Mouse (Mus musculus): ENCODE data around the gene Rln3. TPM values are rescaled to one million over a fixed set of nuclear protein-coding genes. Genes with fewer than 3 reads are reported as not detected.

Gene Rln3
- polyA plus RNA-seq, 1 experiment from 2014 or later = 0.48 TPM

- no peaks in the 10 kb centered on the region for H3K27me3 ChIP-seq (ENCODE audit: control insufficient read depth, insufficient read depth, low read length)
- no peak for DNase-seq (ENCODE audit: low spot score)
- H3K4me3 ChIP-seq (ENCODE audit: low read depth, low read length) = no peak overlapping the region
- H3K9me3 ChIP-seq (ENCODE audit: control insufficient read depth, low read length) = no peaks in the 10 kb centered on the region
- 0 out of 2 replicates have a peak, but pooled peaks cover 2% of the 10 kb centered on the region for H3K36me3 ChIP-seq (ENCODE audit: control insufficient read depth, insufficient read depth, low read length)
- WGBS = 75% methylated on average over 3 of the region's 3 CpGs
- H3K4me1 ChIP-seq (replicated peaks; ENCODE audit: control insufficient read depth, insufficient read depth, low read length) = peaks cover 4% of the 10 kb centered on the region; the same call in 1 of the 2 replicates
- H3K9ac ChIP-seq (ENCODE audit: low read depth, low read length) = peak overlapping the region; percentile 27
- no peak overlapping the region for H3K27ac ChIP-seq (ENCODE audit: low read depth, low read length)
- ATAC-seq (ENCODE audit: low FRiP score) = no peak
- H3K4me2 ChIP-seq (replicated peaks; ENCODE audit: low read depth, low read length) = no peak overlapping the region
Observed at GRCm38 (mm10) chr8:84076849-84077248, 32.0 kb upstream of the Rln3 start.

GRCm38 (mm10) chr8:84076412-84076811, 31.6 kb upstream of the Rln3 start:
- H3K4me1 ChIP-seq (replicated peaks; ENCODE audit: control insufficient read depth, insufficient read depth, low read length) = peaks cover 4% of the 10 kb centered on the region; the same call in 1 of the 2 replicates
- H3K27ac ChIP-seq (ENCODE audit: low read depth, low read length) = no peak overlapping the region
- H3K9ac ChIP-seq (ENCODE audit: low read depth, low read length) = no peak overlapping the region; the same call in 1 of the 2 replicates
- H3K27me3 ChIP-seq (ENCODE audit: control insufficient read depth, insufficient read depth, low read length) = no peaks in the 10 kb centered on the region
- no peaks in the 10 kb centered on the region for H3K9me3 ChIP-seq (ENCODE audit: control insufficient read depth, low read length)
- H3K36me3 ChIP-seq (ENCODE audit: control insufficient read depth, insufficient read depth, low read length) = 0 out of 2 replicates have a peak, but pooled peaks cover 2% of the 10 kb centered on the region
- H3K4me3 ChIP-seq (ENCODE audit: low read depth, low read length) = no peak overlapping the region
- DNase-seq (ENCODE audit: low spot score) = no peak
- no peak overlapping the region for H3K4me2 ChIP-seq (replicated peaks; ENCODE audit: low read depth, low read length)
- WGBS = 93% methylated on average over 1 of the region's 1 CpGs
- ATAC-seq (ENCODE audit: low FRiP score) = no peak

- Histone ChIP-seq H3K4me1 (replicated peaks; ENCODE audit: control insufficient read depth, insufficient read depth, low read length) (peaks cover 9% of the 10 kb centered on the region; the same call in 1 of the 2 replicates), H3K9ac (ENCODE audit: low read depth, low read length) (no peak overlapping the region), H3K36me3 (ENCODE audit: control insufficient read depth, insufficient read depth, low read length) (no peaks in the 10 kb centered on the region), H3K4me2 (replicated peaks; ENCODE audit: low read depth, low read length) (no peak overlapping the region), H3K4me3 (ENCODE audit: low read depth, low read length) (no peak overlapping the region), H3K27me3 (ENCODE audit: control insufficient read depth, insufficient read depth, low read length) (no peaks in the 10 kb centered on the region), H3K9me3 (ENCODE audit: control insufficient read depth, low read length) (no peaks in the 10 kb centered on the region), H3K27ac (ENCODE audit: low read depth, low read length) (0 out of 2 replicates have a peak overlapping the region, but pooled peaks have one; percentile 7)
- DNase-seq (ENCODE audit: low spot score) (no peak), ATAC-seq (ENCODE audit: low FRiP score) (no peak)
- 38% methylated on average over 9 of the region's 10 CpGs for WGBS
Observed at GRCm38 (mm10) chr8:84073230-84073976, 28.6 kb upstream of the Rln3 start.

- WGBS = 91% methylated on average over 10 of the region's 10 CpGs
- H3K4me2 ChIP-seq (replicated peaks; ENCODE audit: low read depth, low read length) = no peak overlapping the region
- H3K36me3 ChIP-seq (ENCODE audit: control insufficient read depth, insufficient read depth, low read length) = no peaks in the 10 kb centered on the region
- no peak overlapping the region for H3K27ac ChIP-seq (ENCODE audit: low read depth, low read length)
- H3K4me3 ChIP-seq (ENCODE audit: low read depth, low read length) = no peak overlapping the region
- no peak for DNase-seq (ENCODE audit: low spot score)
- no peaks in the 10 kb centered on the region for H3K27me3 ChIP-seq (ENCODE audit: control insufficient read depth, insufficient read depth, low read length)
- no peaks in the 10 kb centered on the region for H3K9me3 ChIP-seq (ENCODE audit: control insufficient read depth, low read length)
- ATAC-seq (ENCODE audit: low FRiP score) = no peak
- no peak overlapping the region for H3K9ac ChIP-seq (ENCODE audit: low read depth, low read length)
- peaks cover 13% of the 10 kb centered on the region; the same call in 1 of the 2 replicates for H3K4me1 ChIP-seq (replicated peaks; ENCODE audit: control insufficient read depth, insufficient read depth, low read length)
Observed at GRCm38 (mm10) chr8:84072321-84072720, 27.5 kb upstream of the Rln3 start.

DNA sequence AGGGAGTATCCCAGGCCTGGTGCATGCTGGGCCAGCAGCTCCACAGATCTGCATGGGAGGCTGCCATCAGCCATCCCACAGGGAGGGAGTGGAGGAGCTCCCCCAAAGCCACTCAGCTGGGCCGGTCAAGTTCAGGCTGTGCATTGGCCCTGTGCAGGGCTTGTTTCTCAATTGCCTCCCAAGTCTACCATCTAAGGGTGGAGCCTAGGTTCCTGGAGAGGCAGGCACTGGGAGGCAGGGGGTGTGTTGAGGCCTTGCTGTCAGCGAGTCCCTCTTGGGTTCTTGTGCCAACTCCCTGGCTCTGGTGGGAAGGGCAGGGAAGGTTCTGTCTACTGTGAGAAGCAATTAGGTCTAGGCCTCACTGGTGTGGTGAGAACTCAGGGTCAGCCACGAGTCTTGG, 27.1 kb upstream of the Rln3 start:
- Histone ChIP-seq H3K9ac (ENCODE audit: low read depth, low read length) (no peak overlapping the region), H3K4me1 (replicated peaks; ENCODE audit: control insufficient read depth, insufficient read depth, low read length) (peaks cover 13% of the 10 kb centered on the region; the same call in 1 of the 2 replicates), H3K27ac (ENCODE audit: low read depth, low read length) (no peak overlapping the region), H3K4me3 (ENCODE audit: low read depth, low read length) (no peak overlapping the region), H3K9me3 (ENCODE audit: control insufficient read depth, low read length) (no peaks in the 10 kb centered on the region), H3K36me3 (ENCODE audit: control insufficient read depth, insufficient read depth, low read length) (no peaks in the 10 kb centered on the region), H3K4me2 (replicated peaks; ENCODE audit: low read depth, low read length) (no peak overlapping the region), H3K27me3 (ENCODE audit: control insufficient read depth, insufficient read depth, low read length) (no peaks in the 10 kb centered on the region)
- no peak for DNase-seq (ENCODE audit: low spot score)
- no peak for ATAC-seq (ENCODE audit: low FRiP score)
- WGBS = 81% methylated on average over 3 of the region's 3 CpGs

DNA sequence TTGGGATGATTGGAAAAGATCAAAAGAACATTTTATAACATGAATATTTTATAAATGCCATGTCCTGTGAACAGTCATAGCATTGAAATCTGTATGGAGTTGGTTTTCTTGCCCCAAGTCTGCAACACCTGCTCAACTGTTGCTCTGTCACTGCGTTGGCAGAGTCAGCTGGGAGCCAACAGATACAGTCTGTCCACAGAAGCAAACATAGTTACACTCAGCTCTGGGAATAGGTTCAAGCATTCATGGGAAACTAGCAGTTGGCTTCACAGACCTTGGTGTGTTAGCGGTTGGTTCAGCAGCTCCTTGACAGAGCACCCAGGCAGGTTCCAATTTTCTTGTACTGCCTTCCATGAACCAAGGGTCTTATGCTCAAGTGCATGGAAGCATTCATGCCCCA, 25.9 kb upstream of the Rln3 start:
- Histone ChIP-seq H3K27me3 (ENCODE audit: control insufficient read depth, insufficient read depth, low read length) (no peaks in the 10 kb centered on the region), H3K4me3 (ENCODE audit: low read depth, low read length) (no peak overlapping the region), H3K27ac (ENCODE audit: low read depth, low read length) (no peak overlapping the region), H3K9ac (ENCODE audit: low read depth, low read length) (no peak overlapping the region), H3K9me3 (ENCODE audit: control insufficient read depth, low read length) (no peaks in the 10 kb centered on the region), H3K4me1 (replicated peaks; ENCODE audit: control insufficient read depth, insufficient read depth, low read length) (peaks cover 13% of the 10 kb centered on the region; the same call in 1 of the 2 replicates), H3K4me2 (replicated peaks; ENCODE audit: low read depth, low read length) (no peak overlapping the region), H3K36me3 (ENCODE audit: control insufficient read depth, insufficient read depth, low read length) (no peaks in the 10 kb centered on the region)
- no peak for ATAC-seq (ENCODE audit: low FRiP score)
- WGBS = 95% methylated on average over 2 of the region's 2 CpGs
- no peak for DNase-seq (ENCODE audit: low spot score)

DNA sequence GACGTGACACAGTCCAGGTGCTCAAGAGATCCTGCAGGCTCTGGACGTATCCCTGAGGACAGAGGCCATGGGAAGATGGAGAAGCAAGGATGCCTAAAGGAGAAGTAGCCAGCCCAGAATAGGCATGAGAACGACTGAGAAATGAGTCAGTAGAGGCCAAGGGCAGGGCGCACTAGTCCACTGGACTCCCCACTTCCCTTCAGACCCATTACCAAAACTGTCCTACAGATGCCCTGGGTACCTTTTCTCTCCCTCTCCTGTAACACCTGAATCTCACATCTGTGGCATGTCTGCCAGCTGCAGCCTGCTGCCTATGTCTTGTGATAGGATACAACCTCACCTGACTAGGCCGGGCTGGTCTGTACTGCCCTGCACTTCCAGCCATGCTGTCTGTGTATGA, 25.4 kb upstream of the Rln3 start:
- peaks cover 13% of the 10 kb centered on the region; the same call in 1 of the 2 replicates for H3K4me1 ChIP-seq (replicated peaks; ENCODE audit: control insufficient read depth, insufficient read depth, low read length)
- H3K27me3 ChIP-seq (ENCODE audit: control insufficient read depth, insufficient read depth, low read length) = no peaks in the 10 kb centered on the region
- H3K27ac ChIP-seq (ENCODE audit: low read depth, low read length) = no peak overlapping the region
- ATAC-seq (ENCODE audit: low FRiP score) (no peak), DNase-seq (ENCODE audit: low spot score) (no peak)
- H3K4me3 ChIP-seq (ENCODE audit: low read depth, low read length) = no peak overlapping the region
- WGBS = 87% methylated on average over 5 of the region's 5 CpGs
- H3K4me2 ChIP-seq (replicated peaks; ENCODE audit: low read depth, low read length) = no peak overlapping the region
- no peaks in the 10 kb centered on the region for H3K36me3 ChIP-seq (ENCODE audit: control insufficient read depth, insufficient read depth, low read length)
- no peak overlapping the region for H3K9ac ChIP-seq (ENCODE audit: low read depth, low read length)
- H3K9me3 ChIP-seq (ENCODE audit: control insufficient read depth, low read length) = no peaks in the 10 kb centered on the region

GRCm38 (mm10) chr8:84069750-84070149, 24.9 kb upstream of the Rln3 start:
- Histone ChIP-seq H3K4me1 (replicated peaks; ENCODE audit: control insufficient read depth, insufficient read depth, low read length) (peaks cover 13% of the 10 kb centered on the region; the same call in 1 of the 2 replicates), H3K27me3 (ENCODE audit: control insufficient read depth, insufficient read depth, low read length) (no peaks in the 10 kb centered on the region), H3K9me3 (ENCODE audit: control insufficient read depth, low read length) (no peaks in the 10 kb centered on the region), H3K36me3 (ENCODE audit: control insufficient read depth, insufficient read depth, low read length) (no peaks in the 10 kb centered on the region), H3K27ac (ENCODE audit: low read depth, low read length) (no peak overlapping the region), H3K9ac (ENCODE audit: low read depth, low read length) (no peak overlapping the region), H3K4me2 (replicated peaks; ENCODE audit: low read depth, low read length) (no peak overlapping the region), H3K4me3 (ENCODE audit: low read depth, low read length) (no peak overlapping the region)
- WGBS = 77% methylated on average over 2 of the region's 2 CpGs
- DNase-seq (ENCODE audit: low spot score) (no peak), ATAC-seq (ENCODE audit: low FRiP score) (no peak)

DNA sequence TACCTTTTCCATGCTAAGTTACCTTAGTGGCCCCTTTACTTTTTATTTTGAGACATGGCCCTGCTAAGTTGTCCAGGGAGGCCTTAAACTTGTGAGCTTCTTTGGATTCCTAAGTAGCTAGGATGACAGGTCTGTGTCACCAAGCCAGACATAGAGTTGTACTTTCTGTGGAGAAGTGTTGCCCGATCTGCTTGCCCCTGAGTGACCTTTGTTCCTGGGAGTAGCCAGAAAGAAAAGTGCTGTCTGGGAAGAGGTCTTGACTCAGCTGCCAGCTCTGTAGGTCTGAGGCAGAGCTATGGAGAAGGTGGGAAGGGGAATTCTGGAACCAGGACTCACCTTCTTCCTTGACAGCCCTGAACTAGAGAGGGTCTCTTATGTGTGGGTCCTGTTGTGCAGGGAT, 24.4 kb upstream of the Rln3 start:
- no peak overlapping the region for H3K27ac ChIP-seq (ENCODE audit: low read depth, low read length)
- no peak overlapping the region for H3K9ac ChIP-seq (ENCODE audit: low read depth, low read length)
- no peaks in the 10 kb centered on the region for H3K36me3 ChIP-seq (ENCODE audit: control insufficient read depth, insufficient read depth, low read length)
- no peak for ATAC-seq (ENCODE audit: low FRiP score)
- WGBS = 43% methylated on average over 1 of the region's 1 CpGs
- H3K27me3 ChIP-seq (ENCODE audit: control insufficient read depth, insufficient read depth, low read length) = no peaks in the 10 kb centered on the region
- no peaks in the 10 kb centered on the region for H3K9me3 ChIP-seq (ENCODE audit: control insufficient read depth, low read length)
- no peak for DNase-seq (ENCODE audit: low spot score)
- no peak overlapping the region for H3K4me3 ChIP-seq (ENCODE audit: low read depth, low read length)
- H3K4me2 ChIP-seq (replicated peaks; ENCODE audit: low read depth, low read length) = no peak overlapping the region
- H3K4me1 ChIP-seq (replicated peaks; ENCODE audit: control insufficient read depth, insufficient read depth, low read length) = peaks cover 13% of the 10 kb centered on the region; the same call in 1 of the 2 replicates
